Mouse (Mus musculus): Measurements from ENCODE around the gene Orc3. TPM values are rescaled to one million over a fixed set of nuclear protein-coding genes. Genes with fewer than 3 reads are reported as not detected.

The Orc3 gene
- total RNA-seq, 2 experiments from 2014 or later: 41.6 to 42.4 TPM

DNA sequence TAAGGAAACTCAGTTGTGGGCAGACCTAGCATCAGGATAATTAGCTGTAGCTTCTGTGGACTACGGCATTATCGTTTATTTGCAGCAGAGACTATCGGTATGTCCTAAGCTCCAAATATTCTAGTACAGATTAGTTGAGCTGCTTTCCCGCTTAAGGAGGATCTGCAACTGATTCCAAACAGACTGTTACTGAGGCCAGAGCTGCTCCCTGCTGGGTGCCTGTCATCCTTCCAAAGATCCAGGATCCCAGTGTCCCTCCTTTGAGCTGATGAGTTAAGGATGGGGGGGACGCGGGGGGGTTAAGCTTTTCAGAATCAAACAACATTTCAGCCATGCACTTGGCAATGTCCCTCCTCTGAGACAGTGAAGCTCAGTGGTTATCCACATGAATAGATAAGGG, 84.8 kb downstream of the Orc3 start:
- DNase-seq (ENCODE audit: extremely low spot score in 1 of 2, low spot score in 2 of 2): no peak
- no peak for TF ChIP-seq CTCF (IDR thresholded peaks at IDR 0.05)
- intact Hi-C loops (cut with DNase I): no loop called here
- Histone ChIP-seq H3K4me3 (no peak overlapping the region), H3K27ac (no peak overlapping the region)

DNA sequence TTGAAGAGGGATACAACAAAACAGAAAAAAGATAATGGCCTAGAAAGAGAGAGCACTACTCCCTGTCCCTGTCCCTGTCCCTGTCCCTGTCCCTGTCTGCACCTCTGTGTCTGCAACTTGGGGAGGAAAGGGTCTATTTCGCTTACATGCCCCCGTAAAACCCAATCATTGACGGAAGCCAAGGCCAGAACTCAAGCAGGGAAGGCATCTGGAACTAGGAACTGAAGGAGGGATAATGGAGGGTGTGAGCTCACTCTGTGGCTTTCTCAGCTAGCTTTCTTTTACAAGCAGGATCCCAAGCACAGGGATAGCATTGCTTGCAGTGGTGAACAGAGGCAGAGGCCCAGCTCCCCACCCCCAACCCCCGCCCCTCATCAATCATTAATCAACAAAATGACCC, 85.4 kb downstream of the Orc3 start:
- no peak for DNase-seq (ENCODE audit: extremely low spot score in 1 of 2, low spot score in 2 of 2)
- H3K27ac ChIP-seq: no peak overlapping the region
- TF ChIP-seq CTCF (IDR thresholded peaks at IDR 0.05): no peak
- H3K4me3 ChIP-seq: no peak overlapping the region
- intact Hi-C loops (cut with DNase I): no loop called here

DNA sequence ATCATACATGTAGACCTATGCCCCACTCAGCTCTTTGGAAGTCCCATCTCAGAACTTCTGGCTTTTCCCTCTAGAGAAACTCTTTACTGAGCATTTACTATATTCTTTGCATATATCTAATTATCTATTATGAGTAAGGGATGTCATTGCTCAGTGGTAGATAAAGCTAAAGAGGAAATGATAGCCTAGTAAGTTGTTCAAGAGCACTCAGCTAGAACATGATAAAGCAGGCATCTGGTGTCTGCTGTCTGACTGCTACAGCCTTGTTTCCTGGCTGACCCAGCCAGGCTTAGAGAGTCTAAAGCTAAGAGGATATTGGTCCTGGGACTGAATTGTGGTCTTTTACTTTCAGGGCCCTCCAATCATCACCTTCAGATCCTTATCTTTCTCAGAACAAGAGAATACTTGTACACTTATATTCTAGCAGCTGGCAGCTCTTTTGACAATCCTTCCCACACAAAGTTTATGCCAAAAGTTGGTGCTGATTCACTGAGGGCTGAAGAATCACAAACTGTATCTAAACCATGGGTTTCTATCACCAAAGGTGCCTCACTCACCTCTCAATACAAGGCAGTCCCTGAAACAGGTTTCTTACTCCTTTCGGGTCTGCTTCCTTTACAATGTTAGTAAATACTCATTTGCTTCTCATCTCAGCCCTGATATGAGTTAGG, 86.2 kb downstream of the Orc3 start:
- no peak for DNase-seq (ENCODE audit: extremely low spot score in 1 of 2, low spot score in 2 of 2)
- intact Hi-C loops (cut with DNase I): no loop called here
- no peak overlapping the region for H3K27ac ChIP-seq
- no peak for TF ChIP-seq CTCF (IDR thresholded peaks at IDR 0.05)
- no peak overlapping the region for H3K4me3 ChIP-seq

DNA sequence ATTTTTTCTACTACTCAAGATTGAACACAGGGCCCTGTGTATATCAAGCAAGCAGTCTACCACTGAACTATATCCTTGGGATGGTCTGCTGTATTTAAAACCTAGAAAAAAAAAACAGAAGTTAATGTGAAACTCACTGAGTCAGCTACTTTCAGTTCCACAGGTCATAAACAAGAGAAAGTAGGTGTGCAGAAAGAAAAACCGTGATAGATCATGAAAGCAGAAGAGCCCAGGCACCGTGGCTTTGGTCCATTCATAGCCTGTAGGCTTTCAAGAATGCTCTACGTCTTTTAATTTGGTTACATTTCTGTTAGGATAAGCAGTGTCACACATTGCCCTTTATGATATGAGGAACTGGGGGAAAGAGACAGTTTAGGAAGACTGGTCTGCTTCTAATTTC, 88.0 kb downstream of the Orc3 start:
- TF ChIP-seq CTCF (IDR thresholded peaks at IDR 0.05): no peak
- Histone ChIP-seq H3K4me3 (no peak overlapping the region), H3K27ac (no peak overlapping the region)
- no peak for DNase-seq (ENCODE audit: extremely low spot score in 1 of 2, low spot score in 2 of 2)
- intact Hi-C loops (cut with DNase I): no loop called here

DNA sequence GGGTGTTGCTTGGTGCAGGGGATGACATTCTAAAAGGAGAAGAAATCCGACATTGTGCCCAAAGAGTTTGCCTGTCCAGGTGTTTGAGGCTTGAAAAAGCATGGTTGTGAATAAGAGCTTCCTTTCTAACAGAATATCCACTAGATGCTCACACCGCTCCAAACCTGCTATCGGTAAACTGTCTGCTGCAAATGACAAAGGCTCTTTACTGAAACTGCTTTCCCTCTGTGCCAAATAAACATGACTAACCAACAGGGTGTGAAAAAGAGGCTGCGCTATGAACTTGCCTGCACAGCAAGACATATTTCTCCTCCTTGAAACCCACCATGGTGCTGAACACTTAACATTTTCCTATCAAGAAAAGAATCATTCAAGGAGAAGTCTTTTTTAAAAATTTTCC, 91.2 kb downstream of the Orc3 start:
- Histone ChIP-seq H3K27ac (peak overlapping the region; percentile 51; the same call in 1 of the 2 replicates), H3K4me3 (no peak overlapping the region)
- TF ChIP-seq CTCF (IDR thresholded peaks at IDR 0.05): no peak
- intact Hi-C loops (cut with DNase I): no loop called here
- no peak for DNase-seq (ENCODE audit: extremely low spot score in 1 of 2, low spot score in 2 of 2)

DNA sequence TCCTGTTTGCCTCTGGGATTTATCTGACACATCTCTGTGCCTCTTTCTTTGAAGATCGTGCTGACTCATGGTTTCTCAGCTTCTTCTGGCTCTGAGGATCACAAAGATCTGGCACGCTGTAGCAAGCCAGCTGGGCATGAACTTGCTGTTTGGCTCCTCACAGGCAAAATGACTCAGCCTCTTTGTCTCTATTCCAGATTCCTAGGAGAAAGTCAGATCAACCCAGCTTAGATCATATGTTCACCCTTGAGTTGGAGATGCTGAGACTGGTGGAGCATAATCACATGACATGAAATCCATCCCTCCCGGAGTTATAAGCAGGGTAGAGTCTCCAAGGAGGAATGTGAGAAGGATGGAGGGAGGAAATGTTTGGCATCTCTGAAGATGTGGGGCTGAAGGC, 91.9 kb downstream of the Orc3 start:
- H3K4me3 ChIP-seq: no peak overlapping the region
- 0 out of 2 replicates have a peak overlapping the region, but pooled peaks have one; percentile 51 for H3K27ac ChIP-seq
- intact Hi-C loops (cut with DNase I): no loop called here
- TF ChIP-seq CTCF (IDR thresholded peaks at IDR 0.05): no peak
- DNase-seq (ENCODE audit: extremely low spot score in 1 of 2, low spot score in 2 of 2): peak in 1 of 2 experiments; percentile 33

Other genes with a start within 250 kb of the Orc3 start
- gene Akirin2, start 64.0 kb downstream of the Orc3 start, total RNA-seq (2021): 100 to 1,000 TPM in 1 of 2 experiments, 10 to 100 TPM in 1; 97.9 to 111 TPM
- 10 to 100 TPM; 21.3 to 27.7 TPM for gene Rars2, start within 50 bp of the Orc3 start, total RNA-seq (2021)
- gene Slc35a1, start 72.5 kb upstream of the Orc3 start, total RNA-seq (2021): 10 to 100 TPM; 18.6 to 21.8 TPM
- gene Cfap206, start 115.3 kb upstream of the Orc3 start, total RNA-seq (2021): 1 to 10 TPM; 1.8 to 2.1 TPM
- gene Gm136, start 141.3 kb upstream of the Orc3 start, total RNA-seq (2021): not detected
- gene Smim8, start 163.5 kb upstream of the Orc3 start, total RNA-seq (2021): 10 to 100 TPM; 20.4 to 21.0 TPM

Measured in left cerebral cortex, adult 2 months (tissue).